Mouse (Mus musculus) kidney, embryonic 14.5 days (tissue): ENCODE results near the gene H2-Ob. TPM values are rescaled to one million over a fixed set of nuclear protein-coding genes. Genes with fewer than 3 reads are reported as not detected.

ENCODE experiments used
- ATAC-seq: fragments of 200-750 bp; cut with Nextera tagmentation; 2 replicates; pipeline ENCODE4 v1.8.0; 2017; ENCODE audit warnings: moderate number of reproducible peaks, mild to moderate bottlenecking, moderate TSS enrichment, moderate library complexity; ENCODE audit not compliant: low FRiP score, low TSS enrichment
- H3K27ac ChIP-seq: fragments of 300-500 bp; sonication (generic); 2 replicates; pipeline ENCODE4 v1.5.1; 2014; ENCODE audit warnings: low read depth, mild to moderate bottlenecking, low read length, moderate library complexity, mixed read lengths
- H3K27me3 ChIP-seq: fragments of 300-500 bp; sonication (generic); 2 replicates; pipeline ENCODE4 v1.6.1; 2014; ENCODE audit warnings: mild to moderate bottlenecking, low read length; ENCODE audit not compliant: control insufficient read depth, insufficient read depth
- H3K36me3 ChIP-seq: fragments of 300-500 bp; sonication (generic); 2 replicates; pipeline ENCODE4 v1.6.1; 2014; ENCODE audit warnings: low read length, mixed read lengths; ENCODE audit not compliant: control insufficient read depth, insufficient read depth
- H3K4me1 ChIP-seq: fragments of 300-500 bp; sonication (generic); 2 replicates; pipeline ENCODE4 v1.6.1; 2014; ENCODE audit warnings: low read length, mixed read lengths; ENCODE audit not compliant: control insufficient read depth, insufficient read depth
- H3K4me2 ChIP-seq: fragments of 300-500 bp; sonication (generic); replicated peaks from 2 replicates; pipeline ENCODE4 v1.6.1; 2014; ENCODE audit warnings: low read depth, mild to moderate bottlenecking, low read length
- H3K4me3 ChIP-seq: fragments of 300-500 bp; sonication (generic); 2 replicates; pipeline ENCODE4 v1.5.1; 2014; ENCODE audit warnings: mild to moderate bottlenecking, low read length
- H3K9ac ChIP-seq: fragments of 300-500 bp; sonication (generic); 2 replicates; pipeline ENCODE4 v1.6.1; 2014; ENCODE audit warnings: low read depth, mild to moderate bottlenecking, low read length, moderate library complexity
- H3K9me3 ChIP-seq: fragments of 300-500 bp; sonication (generic); 2 replicates; pipeline ENCODE4 v1.6.1; 2016; ENCODE audit warnings: low read length; ENCODE audit not compliant: control insufficient read depth
- WGBS: fragments of 180-500 bp; shearing (Covaris S2); extraction: QIAGEN DNeasy Blood & Tissue Kit; methylation state at CpG from one replicate; pipeline ENCODE4 v1.1.7; 2014; 5-methylcytosine and 5-hydroxymethylcytosine counted together
- polyA plus RNA-seq: library from polyadenylated mRNA; unstranded; fragments of >200 nt; fragmentation: Nextera tagmentation; extraction: Ambion mirVana; gene quantifications from 2 replicates; pipeline ENCODE4 v1.2.1, GENCODE M21; 2014

H2-Ob gene
- polyA plus RNA-seq, 1 experiment from 2014 or later: not detected

GRCm38 (mm10) chr17:34205746-34206176 is 32.9 kb upstream of the H2-Ob start:
- Histone ChIP-seq H3K4me2 (no peak overlapping the region), H3K9ac (no peak overlapping the region), H3K36me3 (no peaks in the 10 kb centered on the region), H3K4me3 (peak overlapping the region; percentile 63; the same call in 1 of the 2 replicates), H3K27me3 (peaks cover 35% of the 10 kb centered on the region), H3K9me3 (peaks cover 4% of the 10 kb centered on the region; the same call in 1 of the 2 replicates), H3K27ac (no peak overlapping the region), H3K4me1 (no peaks in the 10 kb centered on the region)
- 28% methylated on average over 9 of the region's 9 CpGs for WGBS
- ATAC-seq: no peak

- H3K9me3 ChIP-seq: peaks cover 4% of the 10 kb centered on the region; the same call in 1 of the 2 replicates
- 86% methylated on average over 5 of the region's 5 CpGs for WGBS
- no peak overlapping the region for H3K9ac ChIP-seq
- ATAC-seq: no peak
- H3K27ac ChIP-seq: no peak overlapping the region
- no peaks in the 10 kb centered on the region for H3K36me3 ChIP-seq
- H3K4me1 ChIP-seq: no peaks in the 10 kb centered on the region
- H3K27me3 ChIP-seq: peaks cover 41% of the 10 kb centered on the region
- no peak overlapping the region for H3K4me2 ChIP-seq
- no peak overlapping the region for H3K4me3 ChIP-seq
Measured at GRCm38 (mm10) chr17:34206731-34207130, 32.0 kb upstream of the H2-Ob start.

DNA sequence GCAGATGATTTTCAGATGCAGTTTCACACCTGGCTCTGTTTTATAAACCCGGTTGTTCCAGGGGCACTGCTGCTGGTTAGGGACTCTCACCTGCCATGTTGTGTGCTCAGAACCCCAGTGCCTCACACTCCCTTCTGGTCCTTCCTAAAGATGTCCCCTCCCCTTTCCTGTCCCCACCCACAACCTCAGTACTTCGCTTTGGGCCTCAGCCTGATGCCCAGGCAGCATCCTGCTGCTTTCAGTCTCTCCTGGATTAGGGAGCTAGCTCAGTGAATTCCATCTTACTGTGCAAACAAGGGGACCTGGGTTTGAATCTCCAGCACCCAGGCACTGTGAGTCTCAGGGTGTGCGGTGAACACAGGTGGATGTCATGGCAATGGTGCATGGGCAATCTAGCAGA is 31.2 kb upstream of the H2-Ob start:
- 60% methylated on average over 3 of the region's 3 CpGs for WGBS
- H3K36me3 ChIP-seq: no peaks in the 10 kb centered on the region
- no peak overlapping the region for H3K27ac ChIP-seq
- no peak overlapping the region for H3K4me3 ChIP-seq
- peaks cover 47% of the 10 kb centered on the region for H3K27me3 ChIP-seq
- H3K9me3 ChIP-seq: peaks cover 4% of the 10 kb centered on the region; the same call in 1 of the 2 replicates
- no peak overlapping the region for H3K9ac ChIP-seq
- H3K4me1 ChIP-seq: no peaks in the 10 kb centered on the region
- H3K4me2 ChIP-seq: no peak overlapping the region
- ATAC-seq: no peak

- no peak overlapping the region for H3K9ac ChIP-seq
- no peak overlapping the region for H3K27ac ChIP-seq
- no peak overlapping the region for H3K4me2 ChIP-seq
- 89% methylated on average over 9 of the region's 9 CpGs for WGBS
- no peaks in the 10 kb centered on the region for H3K4me1 ChIP-seq
- H3K4me3 ChIP-seq: no peak overlapping the region
- H3K27me3 ChIP-seq: peaks cover 51% of the 10 kb centered on the region
- no peaks in the 10 kb centered on the region for H3K36me3 ChIP-seq
- peaks cover 4% of the 10 kb centered on the region; the same call in 1 of the 2 replicates for H3K9me3 ChIP-seq
- ATAC-seq: no peak
Measured at GRCm38 (mm10) chr17:34207866-34208265, 30.8 kb upstream of the H2-Ob start.

- Histone ChIP-seq H3K27me3 (peaks cover 53% of the 10 kb centered on the region), H3K9me3 (peaks cover 4% of the 10 kb centered on the region; the same call in 1 of the 2 replicates), H3K4me1 (no peaks in the 10 kb centered on the region), H3K4me2 (no peak overlapping the region), H3K36me3 (no peaks in the 10 kb centered on the region), H3K4me3 (no peak overlapping the region), H3K27ac (no peak overlapping the region), H3K9ac (no peak overlapping the region)
- ATAC-seq: no peak
- 23% methylated on average over 10 of the region's 10 CpGs for WGBS
Measured at GRCm38 (mm10) chr17:34208421-34208820, 30.3 kb upstream of the H2-Ob start.

GRCm38 (mm10) chr17:34209680-34210079 is 29.0 kb upstream of the H2-Ob start:
- H3K27me3 ChIP-seq: peaks cover 62% of the 10 kb centered on the region
- H3K4me1 ChIP-seq: no peaks in the 10 kb centered on the region
- peaks cover 4% of the 10 kb centered on the region; the same call in 1 of the 2 replicates for H3K9me3 ChIP-seq
- H3K4me3 ChIP-seq: no peak overlapping the region
- ATAC-seq: no peak
- H3K4me2 ChIP-seq: no peak overlapping the region
- H3K36me3 ChIP-seq: no peaks in the 10 kb centered on the region
- H3K9ac ChIP-seq: no peak overlapping the region
- 45% methylated on average over 3 of the region's 3 CpGs for WGBS
- H3K27ac ChIP-seq: no peak overlapping the region

DNA sequence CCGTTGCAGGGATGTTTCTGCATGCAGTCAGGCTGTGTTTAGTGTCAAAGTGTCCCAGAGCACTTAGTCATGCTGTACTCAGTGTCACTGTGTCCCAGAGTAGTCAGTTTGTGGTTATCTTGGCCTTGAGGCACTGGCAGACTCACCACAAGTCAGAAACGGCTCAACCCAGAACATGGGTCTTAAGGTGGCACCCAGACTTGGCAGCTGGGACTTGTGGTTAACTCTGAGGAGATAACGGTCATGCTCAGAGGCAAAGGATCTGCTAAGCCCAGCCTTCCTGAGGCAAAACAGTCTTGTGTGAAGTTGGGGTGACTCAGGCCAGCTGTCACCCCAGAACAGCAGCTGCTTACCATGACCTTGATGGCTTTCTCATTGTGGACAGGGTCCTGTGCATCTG is 28.1 kb upstream of the H2-Ob start:
- ATAC-seq: no peak
- Histone ChIP-seq H3K4me1 (no peaks in the 10 kb centered on the region), H3K36me3 (no peaks in the 10 kb centered on the region), H3K27ac (no peak overlapping the region), H3K9ac (no peak overlapping the region), H3K4me3 (no peak overlapping the region), H3K9me3 (peaks cover 4% of the 10 kb centered on the region; the same call in 1 of the 2 replicates), H3K27me3 (peaks cover 53% of the 10 kb centered on the region), H3K4me2 (no peak overlapping the region)
- WGBS: 77% methylated on average over 3 of the region's 3 CpGs

DNA sequence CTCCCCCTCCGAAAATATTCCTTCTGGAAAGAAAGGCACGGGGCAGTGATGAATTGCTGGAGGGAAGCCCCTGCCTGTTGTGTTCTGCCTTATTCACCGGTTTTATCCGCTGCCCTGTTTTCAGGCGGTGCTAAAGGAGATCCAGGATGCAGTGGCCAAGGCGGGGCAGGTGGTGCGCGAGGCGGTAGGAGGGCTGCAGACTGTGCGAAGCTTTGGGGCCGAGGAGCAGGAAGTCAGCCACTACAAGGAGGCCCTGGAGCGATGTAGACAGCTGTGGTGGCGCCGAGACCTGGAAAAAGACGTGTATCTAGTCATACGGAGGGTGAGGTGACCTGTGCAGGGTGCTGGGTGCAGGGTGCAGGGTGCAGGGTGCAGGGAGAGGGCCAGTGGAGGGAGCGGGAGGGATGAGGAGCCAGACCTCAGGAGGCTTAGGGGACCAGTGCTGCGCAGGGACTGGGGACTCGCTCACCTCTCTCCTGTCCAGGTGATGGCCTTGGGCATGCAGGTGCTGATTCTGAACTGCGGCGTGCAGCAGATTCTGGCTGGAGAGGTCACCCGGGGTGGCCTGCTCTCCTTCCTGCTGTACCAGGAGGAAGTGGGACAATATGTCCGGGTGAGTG is 26.8 kb upstream of the H2-Ob start:
- H3K4me2 ChIP-seq: no peak overlapping the region
- H3K27me3 ChIP-seq: peaks cover 47% of the 10 kb centered on the region
- no peak overlapping the region for H3K9ac ChIP-seq
- no peak overlapping the region for H3K27ac ChIP-seq
- no peak for ATAC-seq
- no peak overlapping the region for H3K4me3 ChIP-seq
- H3K4me1 ChIP-seq: no peaks in the 10 kb centered on the region
- no peaks in the 10 kb centered on the region for H3K36me3 ChIP-seq
- H3K9me3 ChIP-seq: peaks cover 4% of the 10 kb centered on the region; the same call in 1 of the 2 replicates
- 19% methylated on average over 23 of the region's 23 CpGs for WGBS

- Histone ChIP-seq H3K9ac (no peak overlapping the region), H3K4me3 (no peak overlapping the region), H3K4me2 (no peak overlapping the region; the same call in 1 of the 2 replicates), H3K4me1 (no peaks in the 10 kb centered on the region), H3K9me3 (peaks cover 4% of the 10 kb centered on the region; the same call in 1 of the 2 replicates), H3K27ac (no peak overlapping the region), H3K36me3 (no peaks in the 10 kb centered on the region), H3K27me3 (peaks cover 46% of the 10 kb centered on the region)
- ATAC-seq: no peak
- WGBS: 42% methylated on average over 21 of the region's 21 CpGs
Measured at GRCm38 (mm10) chr17:34213936-34214335, 24.8 kb upstream of the H2-Ob start.
